Mouse (Mus musculus) brain, embryonic 18.5 days (tissue): ENCODE measurements around the gene Nit2.

Experiments used
- DNase-seq: peaks from one replicate; pipeline ENCODE4 v3.0.0-alpha.2; 2012; ENCODE audit warnings: low read depth, low spot score

The Nit2 gene

DNA sequence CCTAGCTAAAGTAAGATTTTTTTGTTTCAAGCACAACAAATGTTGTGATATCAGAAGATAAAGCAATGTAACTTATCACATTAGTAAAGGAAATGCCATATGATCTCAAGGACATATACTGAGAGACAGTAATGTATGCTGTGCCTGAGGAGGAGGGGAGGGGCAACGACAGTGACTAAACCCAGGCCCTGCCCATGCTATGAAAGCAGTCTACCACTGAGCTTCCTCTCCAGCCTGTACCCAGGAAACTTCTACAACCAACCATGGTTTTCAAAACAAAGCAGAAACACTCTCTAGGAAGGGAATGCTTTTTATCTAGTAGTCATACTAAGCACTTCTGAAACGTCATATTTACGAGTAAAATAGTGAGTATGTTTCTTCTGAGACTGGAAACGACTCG, 4.3 kb downstream of the Nit2 start:
- DNase-seq = no peak

DNA sequence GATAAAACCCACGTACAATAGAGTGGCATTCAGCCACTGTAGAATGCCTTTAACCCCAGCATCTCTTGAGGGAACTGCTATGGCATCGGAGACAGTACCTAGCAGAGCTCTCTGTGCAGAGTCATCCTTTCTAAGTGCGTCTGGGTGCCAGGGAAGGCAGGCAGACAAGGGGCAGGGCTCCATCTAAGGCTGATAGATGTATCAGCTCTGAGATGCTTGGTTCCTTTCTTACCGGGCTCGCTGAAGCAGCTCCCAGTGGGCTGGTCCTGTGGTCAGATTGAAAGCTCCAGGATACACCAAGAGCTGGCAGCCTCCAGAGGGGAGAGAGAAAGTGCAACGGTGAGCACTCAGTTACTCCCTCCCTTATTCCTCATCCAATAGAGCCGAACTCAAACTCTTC, 7.3 kb downstream of the Nit2 start:
- no peak for DNase-seq

DNA sequence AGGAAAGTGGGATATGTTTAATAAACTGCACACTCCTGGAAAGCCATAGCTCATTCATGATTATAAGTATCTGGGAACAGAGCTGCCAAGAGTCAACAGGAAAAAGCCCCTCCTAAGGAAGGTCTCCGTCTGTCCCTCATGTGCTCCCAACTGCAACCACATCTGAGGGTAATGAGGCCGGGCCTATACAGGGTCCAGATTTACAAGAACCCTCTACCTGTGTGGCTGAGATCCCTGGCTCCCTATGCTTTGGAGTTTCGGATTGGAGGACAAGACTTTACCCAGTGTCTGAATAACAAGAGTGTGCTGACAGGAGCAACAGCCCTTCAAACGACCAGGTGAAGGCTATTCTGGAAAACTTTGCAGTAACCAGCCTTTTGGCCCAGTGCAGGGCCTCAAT, 9.4 kb downstream of the Nit2 start:
- no peak for DNase-seq

DNA sequence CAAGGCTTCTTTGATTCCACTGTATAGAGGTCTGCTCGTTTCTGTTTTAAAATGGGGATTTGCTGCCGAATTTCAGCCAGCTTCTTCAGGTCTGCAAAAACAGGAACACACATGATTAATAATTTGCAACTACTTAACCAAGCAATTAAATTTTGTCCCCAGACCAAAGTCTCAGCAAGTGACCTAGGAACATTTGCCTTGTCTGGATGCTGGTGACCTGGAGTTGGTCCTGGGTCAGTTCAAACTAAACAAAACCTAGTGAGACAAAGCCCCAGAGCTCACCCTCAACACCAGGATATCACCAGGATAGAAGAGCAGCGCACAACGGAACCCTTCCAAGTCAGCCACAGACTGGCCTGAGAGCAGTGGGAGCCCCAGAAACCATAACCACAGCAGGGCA, 10.1 kb downstream of the Nit2 start:
- DNase-seq = no peak

DNA sequence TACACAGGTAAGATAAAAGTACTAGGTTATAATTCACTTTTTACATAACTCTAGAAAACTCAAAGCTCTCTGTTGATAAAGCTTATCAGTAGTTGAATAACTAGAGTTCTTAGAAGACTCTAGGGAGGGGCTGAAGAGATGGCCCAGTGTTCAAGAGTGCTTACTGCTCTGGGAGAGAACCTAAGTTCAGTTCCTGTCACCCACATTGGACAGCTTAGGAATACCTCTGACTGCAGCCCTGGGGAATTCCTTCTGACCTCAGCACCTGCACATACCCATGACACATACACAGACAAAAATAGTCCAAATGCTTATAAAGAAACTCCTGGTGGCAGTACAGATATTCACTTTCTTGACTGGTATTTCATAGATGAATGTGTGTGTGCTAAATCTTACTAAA, 11.2 kb downstream of the Nit2 start:
- DNase-seq = no peak

DNA sequence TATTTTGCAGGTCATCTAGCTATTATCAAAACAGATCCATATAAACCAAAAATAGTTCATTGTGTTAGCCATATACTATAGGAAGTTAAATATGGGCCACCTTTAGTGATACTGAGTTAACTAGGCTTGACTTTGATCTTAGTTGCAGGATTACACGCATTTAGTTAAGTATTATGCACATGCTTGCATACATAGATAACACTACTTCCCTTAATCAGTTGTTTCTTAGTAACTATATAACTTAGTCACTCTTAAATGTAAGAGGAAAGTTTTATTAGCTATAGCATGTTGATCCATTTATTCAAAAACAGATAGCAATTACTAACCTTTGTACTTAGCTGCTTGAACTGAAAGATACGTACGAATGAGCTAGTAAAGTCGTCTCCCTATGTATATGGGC, 15.7 kb downstream of the Nit2 start:
- DNase-seq = no peak

DNA sequence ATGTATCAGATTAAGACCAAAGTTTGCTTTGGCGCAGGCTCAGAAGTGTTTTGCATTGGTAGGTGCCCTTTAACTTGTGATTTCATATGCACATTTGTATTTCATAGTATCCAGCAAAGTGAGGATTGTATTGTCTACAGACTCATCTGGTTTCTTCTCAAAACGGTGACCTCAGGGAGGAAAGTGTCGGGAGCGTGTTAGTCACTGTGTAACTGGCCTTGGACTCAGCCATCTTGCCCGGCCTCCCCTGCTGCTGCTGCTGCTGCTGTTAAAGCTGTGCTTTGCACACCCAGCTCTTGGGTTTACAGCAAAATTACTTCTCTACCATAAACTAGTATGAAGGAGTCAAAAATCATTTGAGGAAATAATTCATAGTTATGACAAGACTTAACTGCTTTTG, 22.4 kb downstream of the Nit2 start:
- DNase-seq = no peak

DNA sequence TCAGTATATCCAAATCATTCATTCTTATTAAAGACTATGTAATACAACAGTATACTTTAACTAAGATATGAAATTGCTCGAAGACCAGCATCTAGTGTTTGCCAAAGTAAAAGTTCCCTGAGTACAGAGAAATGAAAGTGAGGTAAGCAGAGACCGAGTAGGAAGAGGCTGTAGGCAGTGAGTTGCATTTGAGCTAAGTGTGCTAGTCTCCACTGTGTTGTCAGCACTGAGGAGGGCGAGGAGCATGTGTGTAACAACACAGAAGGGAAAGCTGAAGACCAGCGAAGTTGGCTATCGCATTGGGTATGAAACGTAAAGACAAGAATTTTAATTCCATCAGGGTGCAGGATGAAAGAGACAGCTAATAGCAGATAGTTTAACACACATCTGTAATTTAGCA, 33.5 kb downstream of the Nit2 start:
- DNase-seq = no peak

DNA sequence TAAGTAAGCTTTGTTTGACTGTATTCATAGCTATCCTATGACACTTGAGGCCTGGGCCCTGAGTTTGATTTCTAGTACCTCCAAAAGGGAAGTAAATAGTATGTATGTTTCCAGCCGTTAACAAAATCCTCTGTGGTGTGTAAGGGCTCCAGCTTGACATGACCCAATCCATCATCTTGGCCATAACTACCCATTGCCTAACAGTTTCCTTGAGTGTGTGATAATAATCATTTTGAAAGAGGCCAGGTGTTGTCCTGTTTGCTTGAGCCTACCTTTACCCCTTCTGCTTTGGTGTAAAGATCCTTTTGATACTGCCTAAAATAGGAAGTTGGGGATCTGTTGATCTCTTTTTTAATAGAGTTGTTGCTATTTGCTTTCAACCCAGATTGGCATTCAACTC, 34.8 kb downstream of the Nit2 start:
- DNase-seq = no peak

DNA sequence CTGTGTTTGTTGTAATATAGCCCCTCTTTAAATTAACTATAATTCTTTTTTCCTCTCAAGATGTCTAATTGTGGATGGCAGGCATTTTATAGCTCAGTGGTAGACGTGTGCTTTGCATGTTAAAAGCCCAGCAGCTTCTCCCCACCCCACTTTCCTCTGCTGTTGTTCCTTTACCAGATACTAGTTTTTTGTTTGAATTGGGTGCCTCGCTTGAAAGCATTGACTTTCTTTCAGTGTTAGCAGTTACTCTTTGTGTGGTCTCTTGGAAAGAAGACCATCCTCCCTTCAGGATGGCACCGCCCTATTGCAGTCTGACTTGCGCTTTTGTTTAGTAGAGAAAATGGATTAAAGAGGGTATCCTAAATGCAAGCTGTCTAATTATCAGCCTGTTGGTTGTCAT, 35.6 kb downstream of the Nit2 start:
- DNase-seq = no peak

DNA sequence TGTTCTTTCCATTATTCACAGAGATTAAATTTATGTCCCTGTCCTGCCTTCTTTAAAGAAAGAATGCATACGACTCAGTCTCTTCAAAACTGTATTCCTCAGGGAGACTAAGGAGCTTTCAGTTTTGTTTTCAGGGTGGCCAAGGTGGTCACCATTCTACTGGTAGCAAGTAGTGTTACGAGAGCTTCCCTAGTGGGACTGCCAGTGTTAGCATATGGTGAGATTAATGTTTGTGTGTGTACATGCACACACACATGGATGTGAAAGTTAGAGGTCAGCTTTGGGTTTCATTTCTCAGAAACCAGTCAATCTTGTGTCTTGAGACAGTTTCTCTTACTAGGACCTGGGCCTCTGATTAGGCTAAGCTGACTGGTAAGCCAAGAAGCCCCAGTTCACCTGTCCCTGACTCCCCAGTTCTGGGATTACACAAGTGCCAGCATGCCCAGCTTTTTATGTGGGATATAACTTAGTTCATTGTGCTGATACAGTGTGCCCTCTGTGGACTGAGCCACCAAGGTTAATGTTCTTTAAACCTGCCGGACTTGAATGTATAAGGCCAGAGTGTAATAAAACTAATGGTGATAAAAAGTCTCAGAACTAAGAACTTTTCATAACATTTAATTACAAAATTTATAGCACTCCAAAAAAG, 36.3 kb downstream of the Nit2 start:
- no peak for DNase-seq

DNA sequence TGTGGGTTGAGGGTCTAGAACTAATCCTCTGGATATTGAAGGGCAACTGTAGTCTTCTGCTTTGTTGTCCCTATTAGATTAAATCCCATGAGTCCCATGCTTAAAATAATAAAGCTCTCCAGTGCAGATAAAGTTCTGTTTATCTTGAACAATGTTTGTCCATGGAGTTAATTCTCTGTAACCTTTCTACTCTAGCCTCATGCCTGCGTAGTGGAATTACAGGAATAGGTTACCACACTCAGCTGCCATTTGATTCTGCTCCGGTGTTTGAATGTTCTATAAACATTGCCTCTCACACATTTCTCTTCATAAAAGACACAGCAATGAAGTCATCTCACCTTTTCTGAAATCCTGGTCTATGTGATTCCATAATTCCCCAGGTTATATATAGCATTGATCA, 39.3 kb downstream of the Nit2 start:
- no peak for DNase-seq

DNA sequence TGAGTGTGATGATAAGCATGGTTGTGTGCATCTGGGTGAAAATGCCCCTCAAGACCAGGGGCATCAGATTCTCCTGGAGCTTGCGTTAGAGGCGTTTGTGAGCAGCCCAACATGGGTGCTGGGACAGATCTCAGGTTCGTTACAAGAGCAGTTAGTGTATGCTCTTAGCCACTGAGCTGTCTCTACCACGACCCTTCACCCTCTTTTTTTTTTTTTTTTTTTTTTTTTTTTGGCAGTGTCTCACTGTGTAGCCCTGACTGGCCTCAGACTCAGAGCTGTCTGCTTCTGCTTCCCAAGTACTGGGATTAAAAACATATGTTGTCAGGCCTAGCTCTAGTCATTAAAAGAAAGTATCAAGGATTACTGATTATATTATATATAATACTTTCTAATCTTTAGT, 40.9 kb downstream of the Nit2 start:
- DNase-seq = no peak

DNA sequence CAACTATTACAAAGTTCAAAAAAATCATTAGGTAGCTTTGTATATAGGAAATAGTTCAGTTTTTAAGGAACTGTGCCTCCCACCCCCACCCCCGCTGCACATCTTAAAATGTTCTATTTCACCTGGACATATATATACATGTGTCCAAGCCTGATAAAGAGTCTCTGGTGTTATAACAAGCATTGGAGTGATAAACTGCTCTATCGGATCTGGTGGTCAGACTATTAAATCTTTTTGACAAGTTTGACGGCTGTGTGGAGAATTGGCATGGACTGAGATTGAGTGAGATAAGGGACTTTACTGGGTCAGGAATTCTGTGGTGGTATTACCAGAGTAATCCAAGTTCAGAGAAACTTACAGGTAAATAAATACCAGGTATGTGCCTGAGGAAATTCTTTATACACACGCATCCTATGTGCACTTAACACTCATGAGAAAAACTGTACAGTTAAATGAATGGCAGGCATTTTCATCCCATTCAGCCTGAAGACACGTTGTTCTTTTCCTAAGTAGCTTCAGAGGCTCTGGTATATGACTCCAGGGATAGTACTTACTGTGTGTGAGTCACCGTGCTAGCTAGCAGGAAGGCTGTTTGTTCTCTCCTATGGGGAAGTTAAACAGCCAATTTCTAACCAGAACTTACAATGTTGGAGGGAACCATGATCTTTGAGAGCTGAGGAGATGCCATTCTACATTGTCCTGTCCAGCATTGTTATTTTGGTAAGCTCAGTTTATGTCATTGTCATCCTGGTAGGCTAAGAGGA, 44.3 kb downstream of the Nit2 start:
- no peak for DNase-seq

DNA sequence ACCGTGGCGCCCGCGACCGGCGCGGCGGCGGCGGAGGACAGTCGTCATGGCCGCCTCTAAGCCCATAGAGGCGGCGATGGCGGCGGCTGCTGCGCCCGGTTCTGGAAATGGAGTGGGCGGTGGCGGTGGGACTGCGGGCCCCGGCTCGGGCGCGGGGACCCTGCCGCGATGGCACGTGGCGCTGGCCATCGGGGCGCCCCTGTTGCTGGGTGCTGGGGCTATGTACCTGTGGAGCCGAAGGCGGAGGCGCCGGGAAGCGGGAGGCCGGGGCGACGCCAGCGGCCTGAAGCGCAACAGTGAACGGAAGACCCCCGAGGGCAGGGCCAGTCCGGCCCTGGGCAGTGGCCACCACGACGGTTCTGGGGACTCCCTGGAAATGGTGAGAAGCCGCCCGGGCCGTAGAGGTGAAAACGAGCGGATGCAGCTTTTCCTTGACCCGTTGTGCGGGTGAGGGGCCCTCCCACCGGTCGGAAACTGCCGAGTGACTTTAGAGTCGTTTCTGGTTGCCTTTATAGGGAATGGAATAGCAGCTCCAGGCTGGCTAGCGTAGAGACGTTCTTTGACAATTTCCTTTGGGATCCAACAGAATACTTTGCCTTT, 45.2 kb downstream of the Nit2 start:
- DNase-seq = no peak

DNA sequence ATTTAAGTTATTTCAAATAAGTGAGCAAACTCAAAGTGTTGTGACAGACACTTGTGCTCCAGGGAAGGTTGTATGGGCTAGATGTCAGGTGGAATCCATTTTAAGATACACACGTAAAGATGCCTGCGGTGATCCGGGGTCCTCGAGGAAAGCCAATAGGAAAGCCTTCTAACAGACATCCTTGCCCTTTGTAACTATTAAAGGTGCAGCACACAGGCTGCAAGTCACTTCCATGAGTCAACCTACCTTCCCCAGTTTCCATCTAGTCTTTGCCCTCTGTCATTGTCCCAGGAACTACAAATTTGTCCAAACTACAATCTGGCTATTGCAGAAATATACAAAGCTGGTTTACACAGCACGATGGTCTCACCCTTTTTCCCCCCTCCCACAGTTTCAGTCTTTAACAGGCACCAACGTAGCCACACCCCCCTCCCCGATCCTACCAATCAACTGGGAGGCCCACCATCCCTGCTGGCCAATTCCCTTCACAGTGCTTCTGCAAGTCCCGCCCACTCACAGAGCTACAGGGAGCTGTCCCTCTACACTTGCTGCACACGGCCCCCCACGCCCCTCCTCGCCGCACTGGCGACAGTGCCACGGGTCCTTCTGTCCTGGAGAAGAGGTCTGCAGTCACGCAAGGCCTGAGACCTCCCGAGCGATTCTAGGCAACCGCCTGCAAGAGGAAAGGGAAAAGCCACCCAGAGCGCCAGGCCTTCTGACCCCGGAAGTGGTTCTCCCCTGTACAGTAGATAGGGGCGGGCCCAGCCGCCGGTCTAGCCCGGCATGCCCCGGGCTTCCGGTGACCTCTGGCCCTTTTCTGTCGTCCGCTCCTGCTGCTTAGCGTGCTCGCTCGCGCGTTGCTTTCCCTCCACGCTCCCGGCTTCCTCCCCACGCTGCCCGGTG, 46.0 kb downstream of the Nit2 start, which contains the start of gene Tomm70a:
Gene Tomm70a (plus strand): TSS at position 791 of the 903 bp plus-strand sequence.
- DNase-seq = peak; percentile 98

DNA sequence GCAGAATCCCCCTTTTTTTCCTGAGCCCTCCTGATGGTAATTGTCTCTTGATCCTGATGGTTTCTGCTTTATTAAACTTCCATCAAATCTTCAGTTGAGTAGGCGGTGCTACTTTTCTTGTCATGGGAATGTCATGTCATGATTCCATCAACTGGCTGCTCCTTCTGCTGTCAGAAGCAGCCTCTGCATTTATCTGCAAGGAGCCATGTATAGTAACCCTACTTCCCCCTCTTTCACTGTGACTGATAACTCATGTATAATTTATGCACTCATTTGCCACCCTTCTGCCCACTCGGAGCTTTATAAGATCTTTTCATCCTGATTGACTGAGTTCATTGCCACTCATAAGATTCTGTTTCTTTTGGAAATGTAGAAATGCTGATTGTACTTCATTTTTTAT, 49.6 kb downstream of the Nit2 start:
- DNase-seq = no peak

DNA sequence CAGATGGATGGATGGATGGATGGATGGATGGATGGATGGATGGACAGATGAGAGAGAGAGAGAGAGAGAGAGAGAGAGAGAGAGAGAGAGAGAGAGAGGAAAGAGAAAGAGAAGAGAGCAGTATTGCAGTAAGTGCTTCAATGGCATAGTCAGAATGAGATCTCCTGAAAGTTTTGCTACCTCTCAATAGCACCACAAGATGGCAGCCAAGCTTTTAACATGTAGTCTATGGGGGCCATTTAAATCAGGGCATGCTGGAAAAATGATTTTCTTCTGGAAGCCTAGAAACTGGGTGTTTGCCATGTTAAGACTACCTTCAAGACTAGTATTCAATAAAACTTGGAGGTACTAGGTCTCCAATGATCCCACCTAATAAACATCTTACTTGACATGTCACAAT, 51.1 kb downstream of the Nit2 start:
- DNase-seq = no peak
